Mouse (Mus musculus) ES-Bruce4 (cell line): ENCODE data around the gene 1700029F12Rik.

Source experiments
- CTCF ChIP-seq: IDR thresholded peaks from one replicate; pipeline ENCODE4 v1.8.1; 2011; ENCODE audit warnings: low read depth, low read length
- EP300 ChIP-seq: IDR thresholded peaks from 2 replicates; pipeline ENCODE4 v1.6.1; 2011; ENCODE audit warnings: low read depth, low read length; ENCODE audit not compliant: insufficient read depth
- POLR2A ChIP-seq: IDR thresholded peaks from one replicate; pipeline ENCODE4 v1.8.1; 2011; ENCODE audit warnings: low read length; ENCODE audit not compliant: insufficient read depth

GRCm38 (mm10) chr13:97071626-97072241, 37.6 kb upstream of the 1700029F12Rik start:
- no peak for TF ChIP-seq CTCF
- TF ChIP-seq EP300: no peak
- TF ChIP-seq POLR2A: no peak
